Mouse (Mus musculus): ENCODE measurements around the gene Impdh2. TPM values are rescaled to one million over a fixed set of nuclear protein-coding genes. Genes with fewer than 3 reads are reported as not detected.
"Not testable (repeated sequence)": the region's sequence is repeated elsewhere in the genome, so short reads cannot be mapped to it uniquely, and the experiment has no call there.

Gene Impdh2
- total RNA-seq, 2 experiments from 2014 or later, result 78.6 to 92.9 TPM

- DNase-seq (ENCODE audit: low spot score in 2 of 2), result no peak
Measured at GRCm38 (mm10) chr9:108600011-108600410, 39.9 kb downstream of the Impdh2 start.

GRCm38 (mm10) chr9:108601986-108602385 lies 41.9 kb downstream of the Impdh2 start:
- no peak for DNase-seq (ENCODE audit: low spot score in 2 of 2)

- not testable (repeated sequence) for DNase-seq (ENCODE audit: low spot score in 2 of 2)
Measured at GRCm38 (mm10) chr9:108607929-108608328, 47.8 kb downstream of the Impdh2 start.

GRCm38 (mm10) chr9:108608889-108609288 lies 48.8 kb downstream of the Impdh2 start:
- DNase-seq (ENCODE audit: low spot score in 2 of 2), result no peak

GRCm38 (mm10) chr9:108611488-108611887 lies 51.4 kb downstream of the Impdh2 start:
- no peak for DNase-seq (ENCODE audit: low spot score in 2 of 2)

Small RNA genes lying within 50 kb of the gene (microRNA-seq; reads per million reads assigned to microRNA genes)
- gene Gm24083 (not detected), gene Mir191 (not detected), gene Mir425 (621 reads per million, percentile 71 among the genes with 10 or more reads in this experiment)

Other genes starting within 250 kb of the Impdh2 start
- gene Gpx1, start 221.4 kb upstream of the Impdh2 start, total RNA-seq (2021), result 100 to 1,000 TPM in 1 of 2 experiments, 10 to 100 TPM in 1; 91.8 to 108 TPM
- 10 to 100 TPM; 77.2 to 93.2 TPM for gene Usp4, start 212.4 kb upstream of the Impdh2 start, total RNA-seq (2021)
- 1 to 10 TPM in 1 of 2 experiments, under 1 TPM in 1; 0.57 to 1.2 TPM for gene 1700102P08Rik, start 167.5 kb upstream of the Impdh2 start, total RNA-seq (2021)
- gene Ccdc36, start 131.8 kb upstream of the Impdh2 start, total RNA-seq (2021), result under 1 TPM; 0.21 to 0.25 TPM
- not detected for gene BC048562, start 123.8 kb upstream of the Impdh2 start, total RNA-seq (2021)
- 10 to 100 TPM; 27.0 to 31.3 TPM for gene Ccdc71, start 99.8 kb upstream of the Impdh2 start, total RNA-seq (2021)
- 10 to 100 TPM; 13.4 to 15.3 TPM for gene Klhdc8b, start 98.7 kb upstream of the Impdh2 start, total RNA-seq (2021)
- gene Lamb2, start 80.5 kb upstream of the Impdh2 start, total RNA-seq (2021), result 100 to 1,000 TPM; 180 to 191 TPM
- gene Usp19, start 69.7 kb upstream of the Impdh2 start, total RNA-seq (2021), result 100 to 1,000 TPM; 107 to 126 TPM
- gene Qars, start 52.6 kb upstream of the Impdh2 start, total RNA-seq (2021), result 10 to 100 TPM; 93.1 to 96.0 TPM
- 100 to 1,000 TPM; 109 to 123 TPM for gene Qrich1, start 43.5 kb upstream of the Impdh2 start, total RNA-seq (2021)
- 10 to 100 TPM; 39.6 to 46.7 TPM for gene Ndufaf3, start 7.1 kb downstream of the Impdh2 start, total RNA-seq (2021)
- gene Dalrd3, start 9.6 kb downstream of the Impdh2 start, total RNA-seq (2021), result 10 to 100 TPM; 11.5 to 14.6 TPM
- gene Wdr6, start 18.5 kb downstream of the Impdh2 start, total RNA-seq (2021), result 10 to 100 TPM; 27.7 to 32.2 TPM
- 1 to 10 TPM; 5.0 to 5.5 TPM for gene P4htm, start 37.4 kb downstream of the Impdh2 start, total RNA-seq (2021)
- 10 to 100 TPM; 58.2 to 68.8 TPM for gene Arih2, start 89.1 kb downstream of the Impdh2 start, total RNA-seq (2021)
- gene Slc25a20, start 101.8 kb downstream of the Impdh2 start, total RNA-seq (2021), result 10 to 100 TPM; 68.4 to 75.8 TPM
- gene Prkar2a, start 129.0 kb downstream of the Impdh2 start, total RNA-seq (2021), result 100 to 1,000 TPM; 103 to 104 TPM
- gene Ip6k2, start 223.5 kb downstream of the Impdh2 start, total RNA-seq (2021), result 10 to 100 TPM; 43.7 to 44.3 TPM
- gene Nckipsd, start 248.1 kb downstream of the Impdh2 start, total RNA-seq (2021), result 1 to 10 TPM; 6.6 to 9.2 TPM

Measured in gastrocnemius, postnatal 4 days (tissue).